Mouse (Mus musculus): ENCODE results near the gene Pip5k1b.

DNA sequence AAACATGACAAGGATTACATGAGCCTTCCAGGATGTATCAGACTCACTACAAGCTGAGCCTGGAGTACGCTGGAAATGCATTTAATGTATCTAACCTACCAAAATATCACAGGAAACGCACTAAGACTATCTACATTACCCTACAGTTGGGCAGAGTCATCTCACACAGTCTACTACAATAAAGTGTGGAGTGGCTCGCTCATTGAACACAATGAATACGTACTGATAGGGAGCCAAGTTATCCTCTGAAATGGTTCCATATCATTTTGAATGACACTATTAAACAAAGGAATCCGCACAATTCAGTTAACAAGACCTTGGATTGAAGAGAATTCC lies 28.1 kb downstream of the Pip5k1b start:
- no peak for TF ChIP-seq CTCF (IDR thresholded peaks at IDR 0.05; ENCODE audit: extremely low read depth, insufficient read length, insufficient replicate concordance, low read depth, low read length)
- no peak for TF ChIP-seq POLR2A (IDR thresholded peaks at IDR 0.05; ENCODE audit: low read depth, low read length)

Data from small intestine, adult 2 months (tissue).